Comparison of ENCODE assay signal across 27 mouse cellular contexts in the genomic region with DNA sequence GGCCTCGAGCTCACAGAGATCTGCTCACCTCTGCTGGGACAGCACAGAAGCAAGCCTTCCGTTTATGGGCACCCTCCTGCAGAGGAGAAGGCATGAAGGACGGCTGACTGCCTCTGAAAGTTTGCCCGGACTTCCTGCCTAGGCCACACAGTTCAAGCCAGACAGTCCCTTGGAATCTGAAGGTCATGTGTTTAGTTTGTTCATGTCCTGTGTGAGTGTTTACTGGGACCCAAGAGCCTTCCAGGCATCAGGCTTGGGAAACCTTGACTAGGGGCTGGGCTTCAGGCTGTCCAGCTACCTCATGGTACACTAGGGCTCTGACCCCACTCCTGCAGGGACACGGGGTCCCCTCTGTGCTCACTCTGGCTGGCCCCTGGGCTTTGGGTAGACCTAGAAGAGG. TPM values are rescaled to one million over a fixed set of nuclear protein-coding genes. Genes with fewer than 3 reads are reported as not detected.
A peak's percentile ranks its signal among the peaks of the same experiment; 100 is the strongest.
DNase-seq lines count a peak whose midpoint lies in the region; ATAC-seq and TF ChIP-seq lines count a peak whose summit lies in the region.
"Had no signal": no experiment of that assay in that cellular context is flagged by ENCODE, and none has a peak within 500 bp of the region (broad histone marks: within the 10 kb centered on the region; RNA-seq: fewer than 3 reads in every experiment).

No protein-coding gene starts in this region.

- H3K9ac ChIP-seq in kidney, postnatal 0 days (ENCODE audit: low read depth, low read length): no peak overlapping the region
- no peak overlapping the region for H3K9ac ChIP-seq in liver, postnatal 0 days (replicated peaks)
- H3K9ac ChIP-seq: forebrain, embryonic 13.5 days; heart, embryonic 12.5 days; hindbrain, embryonic 12.5 days; limb, embryonic 12.5 days; lung, embryonic 14.5 days had no signal

- H3K9me3 ChIP-seq in kidney, postnatal 0 days (replicated peaks; ENCODE audit: low read length): no peaks in the 10 kb centered on the region
- no peaks in the 10 kb centered on the region for H3K9me3 ChIP-seq in liver, postnatal 0 days (ENCODE audit: low read length)
- H3K9me3 ChIP-seq: forebrain, embryonic 13.5 days; heart, embryonic 12.5 days; hindbrain, embryonic 12.5 days; limb, embryonic 12.5 days had no signal

- H3K27ac ChIP-seq in kidney, postnatal 0 days: 0 out of 2 replicates have a peak overlapping the region, but pooled peaks have one; percentile 20
- peak overlapping the region; percentile 44; the same call in 1 of the 2 replicates for H3K27ac ChIP-seq in liver, postnatal 0 days (ENCODE audit: low read depth)
- H3K27ac ChIP-seq: forebrain, embryonic 13.5 days; gastrocnemius, adult 2 months; hindbrain, embryonic 12.5 days; limb, embryonic 12.5 days had no signal

- no peak for TF ChIP-seq CTCF in kidney, postnatal 0 days (IDR thresholded peaks at IDR 0.05; ENCODE audit: low read depth)
- TF ChIP-seq CTCF in liver, postnatal 0 days (IDR thresholded peaks at IDR 0.05; ENCODE audit: low read depth): no peak

- no peaks in the 10 kb centered on the region for H3K36me3 ChIP-seq in kidney, postnatal 0 days (ENCODE audit: insufficient read depth, low read length)
- no peaks in the 10 kb centered on the region for H3K36me3 ChIP-seq in liver, postnatal 0 days (replicated peaks; ENCODE audit: insufficient read depth, low read length)
- H3K36me3 ChIP-seq: heart, embryonic 12.5 days; hindbrain, embryonic 12.5 days; limb, embryonic 12.5 days had no signal

- H3K4me3 ChIP-seq in kidney, postnatal 0 days (replicated peaks; ENCODE audit: low read depth, low read length): no peak overlapping the region
- no peak overlapping the region for H3K4me3 ChIP-seq in liver, postnatal 0 days (ENCODE audit: low read depth, low read length)
- H3K4me3 ChIP-seq: forebrain, embryonic 13.5 days; gastrocnemius, adult 2 months; heart, embryonic 12.5 days; hindbrain, embryonic 12.5 days; limb, embryonic 12.5 days had no signal

- H3K4me1 ChIP-seq in kidney, postnatal 0 days (replicated peaks; ENCODE audit: insufficient read depth, low read length): peaks cover 49% of the 10 kb centered on the region
- H3K4me1 ChIP-seq in liver, postnatal 0 days (ENCODE audit: insufficient read depth): peaks cover 48% of the 10 kb centered on the region

- ATAC-seq in kidney, postnatal 0 days (replicated peaks; ENCODE audit: low FRiP score, low read depth): no peak
- ATAC-seq in liver, postnatal 0 days: peak; percentile 40
- ATAC-seq in granulocyte monocyte progenitor cell, adult 5-6 weeks (replicated peaks; ENCODE audit: poor library complexity, severe bottlenecking): no peak
- ATAC-seq: forebrain, embryonic 13.5 days had no signal

- peak; percentile 29 to 69 for DNase-seq in adrenal gland, adult (ENCODE audit: inconsistent age in 2 of 2, low spot score in 1 of 2)
- no peak for DNase-seq in adrenal gland, postnatal 14 days
- no peak for DNase-seq in kidney, postnatal 0 days (ENCODE audit: low spot score)
- DNase-seq in kidney, postnatal 10 days: no peak
- peak; percentile 32 for DNase-seq in 416B (ENCODE audit: low read depth)
- DNase-seq in liver, postnatal 0 days: no peak
- DNase-seq: cerebellum, adult 2 months; cerebellum, postnatal 36 days; gastrocnemius, adult 2 months; heart, postnatal 10 days; kidney, adult 11 months; layer of hippocampus, postnatal 36 days; lung, embryonic 14.5 days; right cerebral cortex, postnatal 4 days; thymus, postnatal 14 days had no signal

- H3K4me2 ChIP-seq in kidney, postnatal 0 days (ENCODE audit: low read length): no peak overlapping the region
- no peak overlapping the region for H3K4me2 ChIP-seq in liver, postnatal 0 days (ENCODE audit: low read depth, low read length)
- H3K4me2 ChIP-seq: forebrain, embryonic 13.5 days; heart, embryonic 12.5 days; hindbrain, embryonic 12.5 days; limb, embryonic 12.5 days; lung, embryonic 14.5 days; midbrain, embryonic 11.5 days had no signal

- TF ChIP-seq EP300 in liver, postnatal 0 days (IDR thresholded peaks at IDR 0.05; ENCODE audit: low read depth): no peak

- H3K27me3 ChIP-seq in kidney, postnatal 0 days (ENCODE audit: insufficient read depth, low read length): peaks cover 4% of the 10 kb centered on the region; the same call in 1 of the 2 replicates
- H3K27me3 ChIP-seq in liver, postnatal 0 days (ENCODE audit: insufficient read depth, low read length): no peaks in the 10 kb centered on the region

- WGBS in kidney, postnatal 0 days: 32% methylated on average over 5 of the region's 5 CpGs
- WGBS in liver, postnatal 0 days (ENCODE audit: insufficient replicate concordance): 20% methylated on average over 5 of the region's 5 CpGs

RNA-seq across cellular contexts. Expression of a gene that starts 12.7 kb away (rescaled TPM):
- 11.5 and 12.3 TPM in 2 replicates for total RNA-seq in adrenal gland, postnatal 14 days (2021)
- polyA plus RNA-seq in kidney, postnatal 0 days (2015; fragmentation: Nextera tagmentation; extraction: Ambion mirVana): 6.4 and 7.1 TPM in 2 replicates
- polyA plus RNA-seq in liver, postnatal 0 days (2015; fragmentation: Nextera tagmentation; extraction: Ambion mirVana): 6.6 and 7.1 TPM in 2 replicates
- 1.2 and 6.5 TPM in 2 replicates for total RNA-seq in granulocyte monocyte progenitor cell, adult 5-6 weeks (2014; fragmentation: Nextera tagmentation)
- total RNA-seq in granulocyte monocyte progenitor cell, adult 5-6 weeks (2017): 0.10 and 2.9 TPM in 2 replicates

RNA-seq across cellular contexts. Expression of a gene that starts 25.4 kb away (rescaled TPM):
- total RNA-seq in adrenal gland, postnatal 14 days (2021): not detected in 2 replicates
- not detected in 2 replicates for polyA plus RNA-seq in kidney, postnatal 0 days (2015; fragmentation: Nextera tagmentation; extraction: Ambion mirVana)
- polyA plus RNA-seq in liver, postnatal 0 days (2015; fragmentation: Nextera tagmentation; extraction: Ambion mirVana): not detected in 2 replicates
- total RNA-seq in granulocyte monocyte progenitor cell, adult 5-6 weeks (2014; fragmentation: Nextera tagmentation): not detected in 2 replicates
- not detected in 2 replicates for total RNA-seq in granulocyte monocyte progenitor cell, adult 5-6 weeks (2017)
- total RNA-seq: gastrocnemius, adult 2 months; gastrocnemius, postnatal 4 days; heart, postnatal 10 days; megakaryocyte progenitor cell, adult 5-6 weeks had no signal
- polyA plus RNA-seq: embryonic facial prominence, embryonic 14.5 days; forebrain, embryonic 13.5 days; frontal cortex, adult 2 months; heart, embryonic 12.5 days; hindbrain, embryonic 12.5 days; limb, embryonic 12.5 days; lung, embryonic 14.5 days; midbrain, embryonic 11.5 days; midbrain, postnatal 0 days; stomach, embryonic 14.5 days had no signal

RNA-seq across cellular contexts. Expression of a gene that starts 36.9 kb away (rescaled TPM):
- 17.8 and 22.6 TPM in 2 replicates for total RNA-seq in adrenal gland, postnatal 14 days (2021)
- 145 and 155 TPM in 2 replicates for polyA plus RNA-seq in kidney, postnatal 0 days (2015; fragmentation: Nextera tagmentation; extraction: Ambion mirVana)
- polyA plus RNA-seq in liver, postnatal 0 days (2015; fragmentation: Nextera tagmentation; extraction: Ambion mirVana): 193 and 197 TPM in 2 replicates
- total RNA-seq in granulocyte monocyte progenitor cell, adult 5-6 weeks (2014; fragmentation: Nextera tagmentation): 93.9 and 128 TPM in 2 replicates
- 200 and 221 TPM in 2 replicates for total RNA-seq in granulocyte monocyte progenitor cell, adult 5-6 weeks (2017)
- total RNA-seq: gastrocnemius, adult 2 months had no signal

Comparison
In these comparisons a context has a peak if more than half of its experiments do, and no peak if none do; other contexts are left out.
1. DNase-seq: peak in adrenal gland, adult (2 of 2) and 416B (single experiment); none in adrenal gland, postnatal 14 days (single experiment), kidney, postnatal 0 days (single experiment), kidney, postnatal 10 days (single experiment) and liver, postnatal 0 days (single experiment).